Mouse (Mus musculus) neural tube, embryonic 13.5 days (tissue): ENCODE data around the gene Abcc12. TPM values are rescaled to one million over a fixed set of nuclear protein-coding genes. Genes with fewer than 3 reads are reported as not detected.

Source experiments
- ATAC-seq: fragments of 200-750 bp; cut with Nextera tagmentation; 2 replicates; pipeline ENCODE4 v1.8.0; 2017; ENCODE audit warnings: low read depth, mild to moderate bottlenecking, moderate TSS enrichment, moderate library complexity
- H3K27ac ChIP-seq: fragments of 300-500 bp; sonication (generic); replicated peaks from 2 replicates; pipeline ENCODE4 v1.5.1; 2015; ENCODE audit warnings: moderate library complexity, mild to moderate bottlenecking, inconsistent platforms
- H3K27me3 ChIP-seq: fragments of 300-500 bp; sonication (generic); 2 replicates; pipeline ENCODE4 v1.6.1; 2015; ENCODE audit warnings: mild to moderate bottlenecking, inconsistent platforms
- H3K36me3 ChIP-seq: fragments of 300-500 bp; sonication (generic); 2 replicates; pipeline ENCODE4 v1.6.1; 2015; ENCODE audit warnings: mild to moderate bottlenecking, inconsistent platforms
- H3K4me1 ChIP-seq: fragments of 300-500 bp; sonication (generic); replicated peaks from 2 replicates; pipeline ENCODE4 v1.6.1; 2015; ENCODE audit warnings: inconsistent platforms
- H3K4me2 ChIP-seq: fragments of 300-500 bp; sonication (generic); 2 replicates; pipeline ENCODE4 v1.6.1; 2015; ENCODE audit warnings: inconsistent platforms, mild to moderate bottlenecking, moderate library complexity
- H3K4me3 ChIP-seq: fragments of 300-500 bp; sonication (generic); 2 replicates; pipeline ENCODE4 v1.5.1; 2015; ENCODE audit warnings: mild to moderate bottlenecking, inconsistent platforms
- H3K9ac ChIP-seq: fragments of 300-500 bp; sonication (generic); 2 replicates; pipeline ENCODE4 v1.6.1; 2015; ENCODE audit warnings: moderate library complexity, mild to moderate bottlenecking, inconsistent platforms
- H3K9me3 ChIP-seq: fragments of 300-500 bp; sonication (generic); 2 replicates; pipeline ENCODE4 v1.6.1; 2016; ENCODE audit warnings: inconsistent platforms
- WGBS: fragments of 180-500 bp; shearing (Covaris S2); methylation state at CpG from one replicate; pipeline ENCODE4 v1.1.7; 2015; 5-methylcytosine and 5-hydroxymethylcytosine counted together
- polyA plus RNA-seq: library from polyadenylated mRNA; unstranded; fragments of >200 nt; fragmentation: Nextera tagmentation; extraction: Ambion mirVana; gene quantifications from 2 replicates; pipeline ENCODE4 v1.2.1, GENCODE M21; 2015

Abcc12 gene
- polyA plus RNA-seq, 1 experiment from 2014 or later: 0.11 TPM

GRCm38 (mm10) chr8:86484244-86484643, 96.2 kb downstream of the Abcc12 start:
- Histone ChIP-seq H3K4me1 (no peaks in the 10 kb centered on the region), H3K27me3 (no peaks in the 10 kb centered on the region), H3K9me3 (no peaks in the 10 kb centered on the region), H3K4me3 (no peak overlapping the region), H3K9ac (no peak overlapping the region), H3K4me2 (no peak overlapping the region), H3K36me3 (no peaks in the 10 kb centered on the region), H3K27ac (no peak overlapping the region)
- ATAC-seq: no peak

- 95% methylated on average over 1 of the region's 1 CpGs for WGBS
- Histone ChIP-seq H3K27ac (no peak overlapping the region), H3K9me3 (no peaks in the 10 kb centered on the region), H3K4me3 (no peak overlapping the region), H3K9ac (no peak overlapping the region), H3K27me3 (no peaks in the 10 kb centered on the region), H3K4me1 (no peaks in the 10 kb centered on the region), H3K4me2 (no peak overlapping the region), H3K36me3 (no peaks in the 10 kb centered on the region)
- no peak for ATAC-seq
These were observed 98.4 kb downstream of the Abcc12 start for GRCm38 (mm10) chr8:86482116-86482515.

GRCm38 (mm10) chr8:86475711-86476438, 104.6 kb downstream of the Abcc12 start:
- no peaks in the 10 kb centered on the region for H3K9me3 ChIP-seq
- no peaks in the 10 kb centered on the region for H3K27me3 ChIP-seq
- peak overlapping the region; percentile 34; the same call in 1 of the 2 replicates for H3K27ac ChIP-seq
- 49% methylated on average over 9 of the region's 9 CpGs for WGBS
- H3K4me3 ChIP-seq: no peak overlapping the region
- peak overlapping the region; percentile 54 for H3K9ac ChIP-seq
- no peak overlapping the region for H3K4me2 ChIP-seq
- ATAC-seq: peak; percentile 95
- H3K36me3 ChIP-seq: no peaks in the 10 kb centered on the region
- peaks cover 5% of the 10 kb centered on the region; the same call in 1 of the 2 replicates for H3K4me1 ChIP-seq

GRCm38 (mm10) chr8:86474461-86474860, 106.0 kb downstream of the Abcc12 start:
- Histone ChIP-seq H3K9ac (no peak overlapping the region), H3K4me1 (peaks cover 5% of the 10 kb centered on the region; the same call in 1 of the 2 replicates), H3K36me3 (no peaks in the 10 kb centered on the region), H3K27me3 (no peaks in the 10 kb centered on the region), H3K4me2 (no peak overlapping the region), H3K4me3 (no peak overlapping the region), H3K9me3 (no peaks in the 10 kb centered on the region), H3K27ac (no peak overlapping the region)
- WGBS: 99% methylated on average over 4 of the region's 4 CpGs
- ATAC-seq: no peak

GRCm38 (mm10) chr8:86473121-86473520, 107.4 kb downstream of the Abcc12 start:
- no peaks in the 10 kb centered on the region for H3K27me3 ChIP-seq
- no peaks in the 10 kb centered on the region for H3K9me3 ChIP-seq
- peaks cover 5% of the 10 kb centered on the region; the same call in 1 of the 2 replicates for H3K4me1 ChIP-seq
- H3K4me2 ChIP-seq: no peak overlapping the region
- no peak for ATAC-seq
- no peak overlapping the region for H3K9ac ChIP-seq
- no peak overlapping the region for H3K4me3 ChIP-seq
- no peaks in the 10 kb centered on the region for H3K36me3 ChIP-seq
- no peak overlapping the region for H3K27ac ChIP-seq
- 56% methylated on average over 6 of the region's 6 CpGs for WGBS

GRCm38 (mm10) chr8:86470717-86471116, 109.8 kb downstream of the Abcc12 start:
- H3K4me2 ChIP-seq: no peak overlapping the region
- no peaks in the 10 kb centered on the region for H3K36me3 ChIP-seq
- H3K4me3 ChIP-seq: no peak overlapping the region
- H3K9me3 ChIP-seq: no peaks in the 10 kb centered on the region
- peaks cover 4% of the 10 kb centered on the region; the same call in 1 of the 2 replicates for H3K4me1 ChIP-seq
- H3K27me3 ChIP-seq: no peaks in the 10 kb centered on the region
- H3K27ac ChIP-seq: no peak overlapping the region
- ATAC-seq: no peak
- 92% methylated on average over 2 of the region's 2 CpGs for WGBS
- no peak overlapping the region for H3K9ac ChIP-seq

- Histone ChIP-seq H3K4me2 (no peak overlapping the region), H3K27ac (no peak overlapping the region), H3K9me3 (no peaks in the 10 kb centered on the region), H3K27me3 (no peaks in the 10 kb centered on the region), H3K4me3 (no peak overlapping the region), H3K4me1 (0 out of 2 replicates have a peak, but pooled peaks cover 7% of the 10 kb centered on the region), H3K9ac (no peak overlapping the region), H3K36me3 (no peaks in the 10 kb centered on the region)
- no peak for ATAC-seq
- 97% methylated on average over 2 of the region's 2 CpGs for WGBS
These were observed 117.3 kb downstream of the Abcc12 start for GRCm38 (mm10) chr8:86463215-86463614.

- H3K36me3 ChIP-seq: no peaks in the 10 kb centered on the region
- no peaks in the 10 kb centered on the region for H3K27me3 ChIP-seq
- 75% methylated on average over 5 of the region's 5 CpGs for WGBS
- H3K4me3 ChIP-seq: no peak overlapping the region
- H3K9me3 ChIP-seq: no peaks in the 10 kb centered on the region
- 0 out of 2 replicates have a peak overlapping the region, but pooled peaks have one; percentile 13 for H3K27ac ChIP-seq
- H3K4me1 ChIP-seq: 0 out of 2 replicates have a peak, but pooled peaks cover 7% of the 10 kb centered on the region
- H3K4me2 ChIP-seq: no peak overlapping the region
- no peak for ATAC-seq
- no peak overlapping the region for H3K9ac ChIP-seq
These were observed 120.1 kb downstream of the Abcc12 start for GRCm38 (mm10) chr8:86460372-86460771.

- no peak overlapping the region for H3K4me3 ChIP-seq
- 80% methylated on average over 11 of the region's 11 CpGs for WGBS
- H3K9me3 ChIP-seq: no peaks in the 10 kb centered on the region
- no peaks in the 10 kb centered on the region for H3K4me1 ChIP-seq
- no peak overlapping the region for H3K4me2 ChIP-seq
- H3K27ac ChIP-seq: no peak overlapping the region
- ATAC-seq: no peak
- H3K27me3 ChIP-seq: no peaks in the 10 kb centered on the region
- no peak overlapping the region for H3K9ac ChIP-seq
- no peaks in the 10 kb centered on the region for H3K36me3 ChIP-seq
These were observed 126.6 kb downstream of the Abcc12 start for GRCm38 (mm10) chr8:86453697-86454480.

- no peaks in the 10 kb centered on the region for H3K9me3 ChIP-seq
- H3K4me1 ChIP-seq: no peaks in the 10 kb centered on the region
- no peak overlapping the region for H3K27ac ChIP-seq
- no peak overlapping the region for H3K4me2 ChIP-seq
- 92% methylated on average over 4 of the region's 4 CpGs for WGBS
- H3K9ac ChIP-seq: no peak overlapping the region
- ATAC-seq: no peak
- H3K27me3 ChIP-seq: no peaks in the 10 kb centered on the region
- H3K36me3 ChIP-seq: no peaks in the 10 kb centered on the region
- H3K4me3 ChIP-seq: no peak overlapping the region
These were observed 130.5 kb downstream of the Abcc12 start for GRCm38 (mm10) chr8:86449870-86450515.

- Histone ChIP-seq H3K9me3 (no peaks in the 10 kb centered on the region), H3K4me1 (peaks cover 5% of the 10 kb centered on the region; the same call in 1 of the 2 replicates), H3K27ac (no peak overlapping the region), H3K4me3 (no peak overlapping the region), H3K9ac (no peak overlapping the region), H3K4me2 (no peak overlapping the region), H3K27me3 (no peaks in the 10 kb centered on the region), H3K36me3 (no peaks in the 10 kb centered on the region)
- 84% methylated on average over 4 of the region's 4 CpGs for WGBS
- no peak for ATAC-seq
These were observed 135.0 kb downstream of the Abcc12 start for GRCm38 (mm10) chr8:86445516-86445915.

GRCm38 (mm10) chr8:86443744-86444143, 136.7 kb downstream of the Abcc12 start:
- H3K4me3 ChIP-seq: no peak overlapping the region
- 63% methylated on average over 2 of the region's 2 CpGs for WGBS
- H3K27ac ChIP-seq: no peak overlapping the region; the same call in 1 of the 2 replicates
- ATAC-seq: peak; percentile 30
- no peak overlapping the region for H3K4me2 ChIP-seq
- no peaks in the 10 kb centered on the region for H3K9me3 ChIP-seq
- no peak overlapping the region for H3K9ac ChIP-seq
- no peaks in the 10 kb centered on the region for H3K36me3 ChIP-seq
- no peaks in the 10 kb centered on the region for H3K27me3 ChIP-seq
- H3K4me1 ChIP-seq: peaks cover 16% of the 10 kb centered on the region
